Mouse (Mus musculus) small intestine, adult 2 months (tissue): ENCODE measurements around the gene Pkd1.

Experiments used
- CTCF ChIP-seq: fragments of 200-500 bp; IDR thresholded peaks from 2 replicates; pipeline ENCODE4 v1.5.1; 2012; ENCODE audit warnings: low read depth, mild to moderate bottlenecking, control low read depth, inconsistent platforms, low read length, moderate library complexity, mixed read lengths; ENCODE audit not compliant: insufficient replicate concordance, insufficient read length; ENCODE audit errors: extremely low read depth
- POLR2A ChIP-seq: fragments of 200-500 bp; IDR thresholded peaks from 2 replicates; pipeline ENCODE4 v1.6.1; 2012; ENCODE audit warnings: low read depth, mild to moderate bottlenecking, control low read depth, inconsistent platforms, low read length, moderate library complexity

DNA sequence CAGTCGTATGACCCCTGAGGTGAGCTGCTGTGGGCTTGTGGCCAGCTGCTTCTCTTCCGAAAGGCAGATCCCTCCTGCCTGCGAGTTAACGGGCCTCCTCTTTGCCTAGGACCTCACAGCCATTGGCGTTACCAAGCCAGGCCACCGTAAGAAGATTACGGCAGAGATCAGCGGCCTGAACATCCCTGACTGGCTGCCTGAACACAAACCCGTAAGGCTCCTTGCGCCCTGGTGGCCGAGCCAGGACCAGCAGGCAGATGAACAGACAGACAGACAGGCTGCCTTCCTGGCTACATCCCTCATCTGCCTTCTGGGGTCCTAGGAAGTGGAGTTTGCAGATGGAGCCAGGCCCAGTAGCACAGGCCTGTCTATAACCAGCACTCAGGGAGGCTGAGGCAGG lies 47.4 kb upstream of the Pkd1 start:
- no peak for TF ChIP-seq CTCF
- no peak for TF ChIP-seq POLR2A
